Mouse (Mus musculus): ENCODE data around the gene Fam53a. TPM values are rescaled to one million over a fixed set of nuclear protein-coding genes. Genes with fewer than 3 reads are reported as not detected.
A peak's percentile ranks its signal among the peaks of the same experiment; 100 is the strongest.

The Fam53a gene
- polyA plus RNA-seq, 1 experiment from 2014 or later = 67.7 TPM

GRCm38 (mm10) chr5:33654424-33654823 is 25.0 kb upstream of the Fam53a start:
- Histone ChIP-seq H3K4me3 (no peak overlapping the region), H3K9ac (no peak overlapping the region), H3K27me3 (no peaks in the 10 kb centered on the region), H3K9me3 (no peaks in the 10 kb centered on the region), H3K27ac (no peak overlapping the region), H3K4me2 (no peak overlapping the region), H3K4me1 (peaks cover 36% of the 10 kb centered on the region), H3K36me3 (peaks cover 30% of the 10 kb centered on the region)
- whole genome bisulfite sequencing = 94% methylated on average over 13 of the region's 13 CpGs
- no peak for ATAC-seq (ENCODE audit: insufficient number of reproducible peaks, insufficient read depth, low FRiP score, low TSS enrichment, low read depth)

DNA sequence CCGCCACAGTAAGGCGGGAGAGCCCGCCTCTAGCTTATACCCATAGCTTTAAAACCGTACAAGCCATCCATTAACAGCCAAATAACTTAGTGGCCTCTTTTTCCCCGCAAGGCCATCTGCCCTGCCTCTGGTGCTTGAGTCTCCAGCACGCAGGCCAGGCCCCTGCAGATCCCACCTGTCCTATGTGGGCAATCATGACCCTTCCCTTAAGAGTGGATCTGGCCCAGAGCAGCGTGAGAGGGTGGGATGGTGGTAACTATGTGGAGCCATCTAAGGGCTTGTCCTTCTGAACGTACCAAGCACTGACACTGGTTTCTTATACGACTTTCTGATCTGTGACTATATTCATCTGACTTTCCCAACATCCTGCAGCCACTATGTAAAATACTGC is 23.3 kb upstream of the Fam53a start:
- no peaks in the 10 kb centered on the region for H3K27me3 ChIP-seq
- H3K27ac ChIP-seq = peak overlapping the region; percentile 97
- H3K4me1 ChIP-seq = peaks cover 28% of the 10 kb centered on the region
- no peak for ATAC-seq (ENCODE audit: insufficient number of reproducible peaks, insufficient read depth, low FRiP score, low TSS enrichment, low read depth)
- peak overlapping the region; percentile 77 for H3K4me2 ChIP-seq
- peak overlapping the region; percentile 75 for H3K4me3 ChIP-seq
- H3K36me3 ChIP-seq = peaks cover 39% of the 10 kb centered on the region
- H3K9me3 ChIP-seq = no peaks in the 10 kb centered on the region
- H3K9ac ChIP-seq = peak overlapping the region; percentile 82
- 3% methylated on average over 9 of the region's 9 CpGs for WGBS

GRCm38 (mm10) chr5:33651921-33652782 is 22.7 kb upstream of the Fam53a start, which contains the start of gene Slbp:
Gene Slbp (minus strand): TSS chr5:33652574.
- Histone ChIP-seq H3K27me3 (no peaks in the 10 kb centered on the region), H3K4me3 (peak within 1 kb of the TSS; percentile 75), H3K36me3 (peaks cover 45% of the 10 kb centered on the region), H3K4me1 (peaks cover 27% of the 10 kb centered on the region), H3K27ac (peak within 1 kb of the TSS; percentile 97), H3K4me2 (peak within 1 kb of the TSS; percentile 77), H3K9ac (peak within 1 kb of the TSS; percentile 82), H3K9me3 (no peaks in the 10 kb centered on the region)
- under 1% methylated on average over 82 of the region's 82 CpGs for WGBS
- peak; percentile 95 for ATAC-seq (ENCODE audit: insufficient number of reproducible peaks, insufficient read depth, low FRiP score, low TSS enrichment, low read depth)

DNA sequence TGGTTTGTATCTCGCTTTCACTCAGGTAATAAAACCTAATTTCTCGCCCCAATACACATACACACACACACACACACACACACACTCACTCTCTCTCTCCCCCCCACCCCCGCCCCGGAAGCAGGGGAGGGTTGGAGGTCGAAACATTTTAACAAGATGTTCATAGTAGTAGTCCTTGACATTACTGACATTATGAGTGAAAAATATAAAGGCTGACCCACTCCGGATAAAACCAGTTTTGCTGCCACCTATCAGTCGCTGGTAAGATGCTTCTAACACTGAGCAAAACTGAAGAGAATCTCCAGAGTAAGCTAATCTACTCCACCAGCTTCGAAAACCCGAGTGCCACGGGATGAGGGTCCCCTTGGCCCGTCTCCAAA is 22.1 kb upstream of the Fam53a start:
- Histone ChIP-seq H3K27me3 (no peaks in the 10 kb centered on the region), H3K36me3 (peaks cover 52% of the 10 kb centered on the region), H3K27ac (peak overlapping the region; percentile 97), H3K9me3 (no peaks in the 10 kb centered on the region), H3K4me1 (peaks cover 21% of the 10 kb centered on the region), H3K9ac (peak overlapping the region; percentile 82), H3K4me2 (peak overlapping the region; percentile 77), H3K4me3 (peak overlapping the region; percentile 75)
- no peak for ATAC-seq (ENCODE audit: insufficient number of reproducible peaks, insufficient read depth, low FRiP score, low TSS enrichment, low read depth)
- under 1% methylated on average over 11 of the region's 11 CpGs for WGBS

GRCm38 (mm10) chr5:33651017-33651416 is 21.6 kb upstream of the Fam53a start:
- 11% methylated on average over 2 of the region's 2 CpGs for WGBS
- H3K4me2 ChIP-seq = peak overlapping the region; percentile 77
- H3K4me1 ChIP-seq = peaks cover 16% of the 10 kb centered on the region
- peaks cover 57% of the 10 kb centered on the region for H3K36me3 ChIP-seq
- H3K4me3 ChIP-seq = peak overlapping the region; percentile 75
- H3K9me3 ChIP-seq = no peaks in the 10 kb centered on the region
- ATAC-seq (ENCODE audit: insufficient number of reproducible peaks, insufficient read depth, low FRiP score, low TSS enrichment, low read depth) = no peak
- H3K27me3 ChIP-seq = no peaks in the 10 kb centered on the region
- no peak overlapping the region for H3K27ac ChIP-seq
- H3K9ac ChIP-seq = peak overlapping the region; percentile 82

DNA sequence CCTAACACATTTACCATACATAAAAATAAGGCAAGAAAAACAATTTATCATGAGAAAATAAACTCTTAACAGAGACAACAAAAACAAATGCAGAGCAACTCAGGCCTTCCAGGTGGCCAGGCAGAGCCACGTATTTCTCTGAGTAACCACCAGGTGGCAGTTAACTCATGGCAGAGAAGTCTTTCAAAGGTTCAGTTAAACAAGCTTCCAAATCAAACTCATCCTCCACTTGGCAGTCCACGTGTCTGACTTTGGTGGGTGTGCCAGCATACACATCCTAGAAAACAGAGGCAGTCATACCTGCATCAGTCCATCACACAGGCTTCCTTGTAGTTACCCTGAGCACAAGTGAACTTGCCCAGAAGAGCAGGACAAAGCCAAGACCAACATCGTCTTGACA is 11.2 kb upstream of the Fam53a start:
- Histone ChIP-seq H3K9me3 (no peaks in the 10 kb centered on the region), H3K27me3 (no peaks in the 10 kb centered on the region), H3K4me1 (no peaks in the 10 kb centered on the region), H3K4me3 (no peak overlapping the region), H3K4me2 (no peak overlapping the region), H3K9ac (no peak overlapping the region), H3K27ac (no peak overlapping the region), H3K36me3 (peaks cover 82% of the 10 kb centered on the region)
- 36% methylated on average over 3 of the region's 3 CpGs for WGBS
- ATAC-seq (ENCODE audit: insufficient number of reproducible peaks, insufficient read depth, low FRiP score, low TSS enrichment, low read depth) = no peak

DNA sequence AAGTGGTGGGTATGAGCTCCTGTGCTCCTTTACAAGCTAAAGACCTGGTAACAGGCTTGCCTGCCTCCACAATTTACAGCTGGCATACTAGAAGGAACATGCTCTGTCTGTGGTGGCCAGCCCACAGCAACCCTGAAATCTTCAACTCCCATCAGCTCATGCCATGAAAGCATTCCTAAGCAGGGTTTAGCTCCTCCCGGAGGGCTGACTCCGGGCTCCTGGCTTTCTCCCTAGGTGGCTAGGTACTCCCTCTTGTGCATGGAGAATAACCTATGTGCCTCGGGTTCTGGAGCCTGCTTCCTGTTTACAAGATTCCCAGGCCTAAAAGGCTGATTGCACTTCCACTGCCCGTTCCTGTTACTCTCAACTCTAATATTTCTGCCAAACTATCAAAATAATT is 9.4 kb upstream of the Fam53a start:
- Histone ChIP-seq H3K27ac (no peak overlapping the region), H3K4me1 (no peaks in the 10 kb centered on the region), H3K9ac (peak overlapping the region; percentile 49; the same call in 1 of the 2 replicates), H3K27me3 (no peaks in the 10 kb centered on the region), H3K9me3 (no peaks in the 10 kb centered on the region), H3K4me2 (no peak overlapping the region), H3K4me3 (no peak overlapping the region), H3K36me3 (peaks cover 77% of the 10 kb centered on the region)
- 64% methylated on average over 4 of the region's 4 CpGs for WGBS
- no peak for ATAC-seq (ENCODE audit: insufficient number of reproducible peaks, insufficient read depth, low FRiP score, low TSS enrichment, low read depth)

- Histone ChIP-seq H3K4me1 (no peaks in the 10 kb centered on the region), H3K27me3 (no peaks in the 10 kb centered on the region), H3K4me2 (no peak overlapping the region), H3K4me3 (no peak overlapping the region), H3K9ac (no peak overlapping the region), H3K27ac (no peak overlapping the region), H3K36me3 (peaks cover 66% of the 10 kb centered on the region), H3K9me3 (no peaks in the 10 kb centered on the region)
- ATAC-seq (ENCODE audit: insufficient number of reproducible peaks, insufficient read depth, low FRiP score, low TSS enrichment, low read depth) = no peak
- whole genome bisulfite sequencing = 79% methylated on average over 3 of the region's 3 CpGs
Observed at GRCm38 (mm10) chr5:33637606-33638350, 8.3 kb upstream of the Fam53a start.

- ATAC-seq (ENCODE audit: insufficient number of reproducible peaks, insufficient read depth, low FRiP score, low TSS enrichment, low read depth) = no peak
- H3K36me3 ChIP-seq = peaks cover 45% of the 10 kb centered on the region
- peaks cover 4% of the 10 kb centered on the region for H3K4me1 ChIP-seq
- WGBS = 90% methylated on average over 3 of the region's 3 CpGs
- no peak overlapping the region for H3K4me2 ChIP-seq
- no peaks in the 10 kb centered on the region for H3K27me3 ChIP-seq
- H3K9ac ChIP-seq = no peak overlapping the region
- no peak overlapping the region for H3K4me3 ChIP-seq
- H3K9me3 ChIP-seq = no peaks in the 10 kb centered on the region
- no peak overlapping the region for H3K27ac ChIP-seq
Observed at GRCm38 (mm10) chr5:33635361-33635760, 5.9 kb upstream of the Fam53a start.

GRCm38 (mm10) chr5:33632526-33632925 is 3.1 kb upstream of the Fam53a start:
- Histone ChIP-seq H3K9me3 (no peaks in the 10 kb centered on the region), H3K27me3 (no peaks in the 10 kb centered on the region), H3K9ac (no peak overlapping the region), H3K27ac (no peak overlapping the region), H3K4me1 (peaks cover 16% of the 10 kb centered on the region), H3K36me3 (peaks cover 22% of the 10 kb centered on the region), H3K4me3 (no peak overlapping the region), H3K4me2 (no peak overlapping the region)
- WGBS = 88% methylated on average over 1 of the region's 1 CpGs
- no peak for ATAC-seq (ENCODE audit: insufficient number of reproducible peaks, insufficient read depth, low FRiP score, low TSS enrichment, low read depth)

DNA sequence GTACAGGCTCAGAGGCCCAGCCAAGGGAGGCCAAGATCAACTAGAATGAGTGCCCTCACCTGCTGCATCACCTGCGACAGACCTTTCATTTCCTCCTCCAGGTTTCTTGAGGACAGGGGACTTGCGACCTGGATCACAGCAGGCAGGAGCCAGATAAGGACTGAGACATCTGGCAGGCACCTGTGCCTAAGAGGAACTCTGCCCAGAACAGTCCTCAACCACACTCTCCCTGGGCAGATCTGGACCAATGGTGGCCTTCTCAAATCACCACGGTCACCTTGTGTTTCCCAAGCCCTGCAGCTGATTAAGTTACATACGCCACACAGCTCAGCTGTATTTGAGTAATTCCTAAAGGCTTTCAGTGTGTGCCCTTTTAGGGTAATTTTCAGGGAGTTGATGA is 1.2 kb upstream of the Fam53a start:
- Histone ChIP-seq H3K27ac (peak overlapping the region; percentile 61; the same call in 1 of the 2 replicates), H3K9ac (peak overlapping the region; percentile 65), H3K9me3 (no peaks in the 10 kb centered on the region), H3K4me2 (peak overlapping the region; percentile 67), H3K36me3 (peaks cover 9% of the 10 kb centered on the region; the same call in 1 of the 2 replicates), H3K4me3 (peak overlapping the region; percentile 66), H3K27me3 (no peaks in the 10 kb centered on the region), H3K4me1 (peaks cover 18% of the 10 kb centered on the region)
- WGBS = 53% methylated on average over 4 of the region's 4 CpGs
- ATAC-seq (ENCODE audit: insufficient number of reproducible peaks, insufficient read depth, low FRiP score, low TSS enrichment, low read depth) = no peak
